Mouse (Mus musculus): ENCODE measurements at regions not wholly inside any gene's neighbourhood (a gene's known extent, or its start where the extent isn't known, plus 50 kb on each side); places are given as distances from the start of the nearest gene placed in this dataset.

DNA sequence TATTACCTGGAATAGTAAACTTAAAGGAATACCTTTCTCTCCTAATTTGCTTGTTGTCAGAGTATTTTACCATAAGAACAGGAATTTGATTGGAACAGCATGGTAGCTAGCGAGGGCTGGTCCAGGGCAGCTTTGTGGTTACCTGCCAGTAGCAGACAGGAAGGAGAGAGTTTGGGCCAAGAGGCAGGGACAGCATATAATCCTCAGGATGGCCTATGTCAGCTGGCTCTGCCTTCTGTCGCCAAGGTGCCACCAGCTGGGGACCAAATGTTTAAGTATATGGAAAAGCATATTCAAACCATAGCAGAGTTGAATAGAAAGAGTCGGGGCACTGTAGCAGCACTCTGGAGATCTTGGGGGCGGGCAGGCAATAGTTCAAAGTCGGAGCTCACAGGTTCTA, 274.8 kb upstream of the Mtpn start:
- H3ac ChIP-seq (ENCODE audit: control insufficient read depth, insufficient read length, low read depth) = no peak overlapping the region
- no peak overlapping the region for H3K4me3 ChIP-seq (ENCODE audit: insufficient read depth, poor library complexity, severe bottlenecking)
- no peaks in the 10 kb centered on the region for H3K79me2 ChIP-seq (ENCODE audit: control insufficient read depth, insufficient read depth)

DNA sequence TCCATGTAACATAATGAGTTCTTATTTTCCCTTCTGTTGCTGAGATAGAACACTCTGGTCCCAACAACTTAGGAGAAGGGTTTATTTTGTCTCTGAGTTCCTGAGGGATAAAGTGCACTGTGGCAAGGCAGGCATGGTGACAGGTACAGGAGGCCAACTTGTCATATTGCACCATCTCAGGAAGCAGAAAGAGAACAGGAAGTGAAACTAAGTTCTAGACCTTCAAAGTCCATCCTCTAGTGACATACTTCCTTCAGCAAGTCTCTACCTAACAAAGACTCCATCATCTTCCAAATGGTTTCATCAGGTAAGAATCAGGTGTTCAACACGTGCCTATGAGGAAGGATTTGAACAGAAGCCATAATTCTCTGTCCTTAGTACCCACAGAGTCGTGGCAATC, 266.1 kb upstream of the Mtpn start:
- H3ac ChIP-seq (ENCODE audit: control insufficient read depth, insufficient read length, low read depth) = no peak overlapping the region
- no peaks in the 10 kb centered on the region for H3K79me2 ChIP-seq (ENCODE audit: control insufficient read depth, insufficient read depth)
- no peaks in the 10 kb centered on the region for H3K36me3 ChIP-seq (ENCODE audit: control insufficient read depth, insufficient read depth)
- no peak for TF ChIP-seq USF1 (IDR thresholded peaks at IDR 0.05; ENCODE audit: low read depth)
- TF ChIP-seq CEBPB (IDR thresholded peaks at IDR 0.05; ENCODE audit: low read depth) = no peak
- no peak for TF ChIP-seq FOSL1 (IDR thresholded peaks at IDR 0.05; ENCODE audit: insufficient read depth, low read length, poor library complexity, severe bottlenecking)
- no peak for TF ChIP-seq MYOD1 (IDR thresholded peaks at IDR 0.05; ENCODE audit: control insufficient read depth, insufficient read length, low read depth)
- TF ChIP-seq MAX (IDR thresholded peaks at IDR 0.05) = no peak
- TF ChIP-seq MYOG (IDR thresholded peaks at IDR 0.05; ENCODE audit: control insufficient read depth, extremely low read depth, insufficient read length) = no peak
- no peak for TF ChIP-seq CTCF (IDR thresholded peaks at IDR 0.05; ENCODE audit: control insufficient read depth, insufficient read depth, insufficient read length)
- no peaks in the 10 kb centered on the region for H3K27me3 ChIP-seq (ENCODE audit: control insufficient read depth, insufficient read depth, insufficient read length)
- no peaks in the 10 kb centered on the region for H3K79me3 ChIP-seq (ENCODE audit: low read depth)
- no peak overlapping the region for H3K4me3 ChIP-seq (ENCODE audit: insufficient read depth, poor library complexity, severe bottlenecking)

More for the DNA sequence above, 274.8 kb upstream of the Mtpn start:
- H3K79me3 ChIP-seq (ENCODE audit: low read depth) = no peaks in the 10 kb centered on the region
- no peaks in the 10 kb centered on the region for H3K36me3 ChIP-seq (ENCODE audit: control insufficient read depth, insufficient read depth)
- no peaks in the 10 kb centered on the region for H3K27me3 ChIP-seq (ENCODE audit: control insufficient read depth, insufficient read depth, insufficient read length)
- no peak for TF ChIP-seq MYOG (IDR thresholded peaks at IDR 0.05; ENCODE audit: control insufficient read depth, extremely low read depth, insufficient read length)
- TF ChIP-seq CEBPB (IDR thresholded peaks at IDR 0.05; ENCODE audit: low read depth) = no peak
- TF ChIP-seq FOSL1 (IDR thresholded peaks at IDR 0.05; ENCODE audit: insufficient read depth, low read length, poor library complexity, severe bottlenecking) = no peak
- TF ChIP-seq CTCF (IDR thresholded peaks at IDR 0.05; ENCODE audit: control insufficient read depth, insufficient read depth, insufficient read length) = no peak
- TF ChIP-seq MAX (IDR thresholded peaks at IDR 0.05) = no peak
- TF ChIP-seq MYOD1 (IDR thresholded peaks at IDR 0.05; ENCODE audit: control insufficient read depth, insufficient read length, low read depth) = no peak
- no peak for TF ChIP-seq USF1 (IDR thresholded peaks at IDR 0.05; ENCODE audit: low read depth)

DNA sequence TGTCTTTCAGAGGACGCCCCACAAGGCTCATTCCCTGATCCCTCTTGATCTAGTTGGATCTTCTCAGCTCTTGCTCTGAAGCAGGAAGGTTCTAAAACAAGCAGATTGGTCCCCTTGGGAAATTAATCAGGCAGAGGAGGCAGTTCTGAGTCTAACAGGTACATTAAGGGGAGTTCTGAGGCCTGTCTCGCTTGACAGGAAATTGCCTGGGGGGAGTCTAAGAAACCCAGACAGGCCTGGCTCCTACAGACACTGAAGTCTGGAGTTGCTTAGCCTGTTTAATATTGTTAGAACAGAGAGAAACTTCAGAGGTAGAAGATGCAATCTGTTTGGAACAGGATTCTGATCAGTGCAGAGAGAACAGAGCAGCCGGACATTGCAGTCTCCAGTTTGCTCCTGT, 264.4 kb upstream of the Mtpn start:
- no peaks in the 10 kb centered on the region for H3K79me3 ChIP-seq (ENCODE audit: low read depth)
- no peaks in the 10 kb centered on the region for H3K27me3 ChIP-seq (ENCODE audit: control insufficient read depth, insufficient read depth, insufficient read length)
- H3K4me3 ChIP-seq (ENCODE audit: insufficient read depth, poor library complexity, severe bottlenecking) = no peak overlapping the region
- no peak overlapping the region for H3ac ChIP-seq (ENCODE audit: control insufficient read depth, insufficient read length, low read depth)
- TF ChIP-seq USF1 (IDR thresholded peaks at IDR 0.05; ENCODE audit: low read depth) = no peak
- H3K79me2 ChIP-seq (ENCODE audit: control insufficient read depth, insufficient read depth) = no peaks in the 10 kb centered on the region
- no peaks in the 10 kb centered on the region for H3K36me3 ChIP-seq (ENCODE audit: control insufficient read depth, insufficient read depth)

DNA sequence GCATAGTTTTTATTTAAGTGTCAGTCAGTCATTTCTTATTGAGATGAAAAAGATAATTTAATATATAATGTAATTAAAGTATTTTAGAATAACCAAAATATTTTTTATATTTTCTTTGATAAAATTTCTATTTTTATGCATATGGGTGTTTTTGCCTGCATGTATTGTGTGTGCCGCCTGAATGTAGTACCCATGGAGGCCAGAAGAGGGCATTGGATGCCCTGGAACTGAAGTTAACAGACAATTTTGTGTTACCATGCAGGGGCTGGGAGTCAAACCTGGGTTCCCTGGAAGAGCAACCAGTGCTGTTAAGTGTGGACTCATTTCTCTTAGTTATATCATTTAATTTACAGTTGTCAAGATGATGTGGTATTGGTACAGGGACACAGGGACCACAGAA, 240.0 kb upstream of the Mtpn start:
- TF ChIP-seq CEBPB (IDR thresholded peaks at IDR 0.05; ENCODE audit: low read depth) (no peak), MYOG (IDR thresholded peaks at IDR 0.05; ENCODE audit: control insufficient read depth, extremely low read depth, insufficient read length) (no peak), MAX (IDR thresholded peaks at IDR 0.05) (no peak)
- H3K27me3 ChIP-seq (ENCODE audit: control insufficient read depth, insufficient read depth, insufficient read length) = no peaks in the 10 kb centered on the region
- no peaks in the 10 kb centered on the region for H3K79me2 ChIP-seq (ENCODE audit: control insufficient read depth, insufficient read depth)
- H3K4me3 ChIP-seq (ENCODE audit: insufficient read depth, poor library complexity, severe bottlenecking) = no peak overlapping the region
- no peaks in the 10 kb centered on the region for H3K79me3 ChIP-seq (ENCODE audit: low read depth)
- no peaks in the 10 kb centered on the region for H3K36me3 ChIP-seq (ENCODE audit: control insufficient read depth, insufficient read depth)
- no peak overlapping the region for H3ac ChIP-seq (ENCODE audit: control insufficient read depth, insufficient read length, low read depth)

DNA sequence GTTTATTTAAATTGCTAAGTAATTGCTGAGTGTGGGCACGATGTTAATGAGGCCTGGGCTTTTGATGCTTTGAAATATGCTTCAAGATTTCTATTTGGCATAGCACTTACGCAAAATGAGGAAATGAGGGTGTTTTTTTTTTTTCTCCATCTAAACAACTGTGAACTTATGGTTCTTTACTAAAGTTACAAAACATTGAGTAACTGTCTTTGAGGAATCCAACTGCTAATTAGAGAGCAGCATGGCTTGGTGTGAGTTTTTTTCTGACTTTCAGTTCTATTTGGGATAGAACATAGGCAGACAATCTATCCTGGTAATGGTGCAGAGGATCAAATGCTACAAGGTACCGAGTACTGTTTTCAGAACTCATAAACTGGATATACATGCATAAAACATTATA, 231.2 kb upstream of the Mtpn start:
- no peaks in the 10 kb centered on the region for H3K36me3 ChIP-seq (ENCODE audit: control insufficient read depth, insufficient read depth)
- no peaks in the 10 kb centered on the region for H3K79me2 ChIP-seq (ENCODE audit: control insufficient read depth, insufficient read depth)
- no peaks in the 10 kb centered on the region for H3K79me3 ChIP-seq (ENCODE audit: low read depth)
- H3K27me3 ChIP-seq (ENCODE audit: control insufficient read depth, insufficient read depth, insufficient read length) = no peaks in the 10 kb centered on the region
- H3ac ChIP-seq (ENCODE audit: control insufficient read depth, insufficient read length, low read depth) = no peak overlapping the region
- no peak overlapping the region for H3K4me3 ChIP-seq (ENCODE audit: insufficient read depth, poor library complexity, severe bottlenecking)
- no peak for TF ChIP-seq FOSL1 (IDR thresholded peaks at IDR 0.05; ENCODE audit: insufficient read depth, low read length, poor library complexity, severe bottlenecking)
- TF ChIP-seq CTCF (IDR thresholded peaks at IDR 0.05; ENCODE audit: control insufficient read depth, insufficient read depth, insufficient read length) = no peak
- TF ChIP-seq MAX (IDR thresholded peaks at IDR 0.05) = no peak
- TF ChIP-seq MYOG (IDR thresholded peaks at IDR 0.05; ENCODE audit: control insufficient read depth, extremely low read depth, insufficient read length) = no peak
- TF ChIP-seq CEBPB (IDR thresholded peaks at IDR 0.05; ENCODE audit: low read depth) = no peak
- no peak for TF ChIP-seq USF1 (IDR thresholded peaks at IDR 0.05; ENCODE audit: low read depth)
- no peak for TF ChIP-seq MYOD1 (IDR thresholded peaks at IDR 0.05; ENCODE audit: control insufficient read depth, insufficient read length, low read depth)

DNA sequence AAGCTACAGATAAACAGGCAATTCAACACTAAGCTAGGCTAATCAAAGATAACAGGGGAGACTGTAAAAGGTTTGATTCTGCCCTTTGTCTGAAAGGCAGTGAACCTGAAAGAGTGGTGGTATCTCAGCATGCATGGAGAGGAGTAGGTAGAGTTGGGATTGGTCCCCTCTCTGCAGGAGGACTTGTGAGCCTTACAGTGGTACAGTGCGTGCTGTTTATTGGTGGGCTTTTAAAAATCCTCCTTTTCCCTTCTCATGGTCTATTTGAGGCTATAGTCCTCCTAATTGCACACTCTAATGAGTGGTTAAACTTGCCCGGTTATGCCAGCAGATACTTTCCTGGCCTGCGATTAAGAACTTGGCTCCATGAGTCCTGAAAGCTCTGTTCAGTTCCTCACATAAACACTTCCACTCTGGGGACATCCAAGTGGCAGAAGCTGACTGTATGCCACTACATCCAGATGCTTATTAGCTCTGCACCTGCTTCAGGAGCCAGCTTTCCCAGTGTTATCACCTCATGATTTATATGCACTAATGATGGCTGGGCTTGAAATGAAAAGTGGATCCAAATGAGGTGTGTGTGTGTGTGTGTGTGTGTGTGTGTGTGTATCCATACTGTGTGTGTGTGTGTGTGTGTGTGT, 220.0 kb upstream of the Mtpn start:
- Histone ChIP-seq H3K79me2 (ENCODE audit: control insufficient read depth, insufficient read depth) (no peaks in the 10 kb centered on the region), H3K79me3 (ENCODE audit: low read depth) (no peaks in the 10 kb centered on the region), H3K4me3 (ENCODE audit: insufficient read depth, poor library complexity, severe bottlenecking) (no peak overlapping the region), H3ac (ENCODE audit: control insufficient read depth, insufficient read length, low read depth) (no peak overlapping the region), H3K36me3 (ENCODE audit: control insufficient read depth, insufficient read depth) (no peaks in the 10 kb centered on the region), H3K27me3 (ENCODE audit: control insufficient read depth, insufficient read depth, insufficient read length) (no peaks in the 10 kb centered on the region)
- TF ChIP-seq FOSL1 (IDR thresholded peaks at IDR 0.05; ENCODE audit: insufficient read depth, low read length, poor library complexity, severe bottlenecking) = no peak
- no peak for TF ChIP-seq CTCF (IDR thresholded peaks at IDR 0.05; ENCODE audit: control insufficient read depth, insufficient read depth, insufficient read length)
- TF ChIP-seq USF1 (IDR thresholded peaks at IDR 0.05; ENCODE audit: low read depth) = no peak
- TF ChIP-seq MYOD1 (IDR thresholded peaks at IDR 0.05; ENCODE audit: control insufficient read depth, insufficient read length, low read depth) = no peak
- TF ChIP-seq CEBPB (IDR thresholded peaks at IDR 0.05; ENCODE audit: low read depth) = no peak
- no peak for TF ChIP-seq MAX (IDR thresholded peaks at IDR 0.05)
- TF ChIP-seq MYOG (IDR thresholded peaks at IDR 0.05; ENCODE audit: control insufficient read depth, extremely low read depth, insufficient read length) = no peak

Data from C2C12 (cell line).